Mouse (Mus musculus) activated CD4-positive, CD25-positive, alpha-beta regulatory T cell, adult 4 months (primary cell): ENCODE data around the gene Zfp385a. TPM values are rescaled to one million over a fixed set of nuclear protein-coding genes. Genes with fewer than 3 reads are reported as not detected.
"Not testable (repeated sequence)": the region's sequence is repeated elsewhere in the genome, so short reads cannot be mapped to it uniquely, and the experiment has no call there.

Source experiments
- ATAC-seq: one replicate; pipeline ENCODE4 v1.8.0; 2017
- polyA plus RNA-seq, 2 experiments: library from polyadenylated mRNA; unstranded; fragments of 100-300 nt; shearing (Covaris generic); gene quantifications; one replicate each; pipeline ENCODE4 v1.2.1; 2017

Gene Zfp385a
- polyA plus RNA-seq, 2 experiments from 2014 or later = not detected

GRCm38 (mm10) chr15:103284647-103285046, 55.2 kb downstream of the Zfp385a start:
- no peak for ATAC-seq

GRCm38 (mm10) chr15:103284066-103284465, 55.8 kb downstream of the Zfp385a start:
- ATAC-seq = no peak

- no peak for ATAC-seq
Measured at GRCm38 (mm10) chr15:103281465-103282205, 58.3 kb downstream of the Zfp385a start.

GRCm38 (mm10) chr15:103280817-103281464, 59.0 kb downstream of the Zfp385a start:
- ATAC-seq = no peak

- ATAC-seq = peak; percentile 36
Measured at GRCm38 (mm10) chr15:103279750-103280149, 60.1 kb downstream of the Zfp385a start.

GRCm38 (mm10) chr15:103277949-103278348, 61.9 kb downstream of the Zfp385a start:
- no peak for ATAC-seq

GRCm38 (mm10) chr15:103275943-103276342, 64.0 kb downstream of the Zfp385a start:
- not testable (repeated sequence) for ATAC-seq

- peak; percentile 98 for ATAC-seq
Measured at GRCm38 (mm10) chr15:103272419-103273279, 67.2 kb downstream of the Zfp385a start, which contains the start of gene Copz1. TSS of gene Copz1 (plus strand) at chr15:103272714.

- no peak for ATAC-seq
Measured at GRCm38 (mm10) chr15:103268903-103269302, 71.0 kb downstream of the Zfp385a start.

- no peak for ATAC-seq
Measured at GRCm38 (mm10) chr15:103264794-103265193, 75.1 kb downstream of the Zfp385a start.

Other genes starting within 250 kb of the Zfp385a start
- 1 to 10 TPM; 4.0 to 5.8 TPM for gene Smug1, start 173.0 kb downstream of the Zfp385a start, polyA plus RNA-seq
- 10 to 100 TPM; 30.9 to 34.2 TPM for gene Cbx5, start 100.3 kb downstream of the Zfp385a start, polyA plus RNA-seq
- 100 to 1,000 TPM; 335 to 345 TPM for gene Hnrnpa1, start 99.7 kb downstream of the Zfp385a start, polyA plus RNA-seq
- 1 to 10 TPM; 1.2 TPM for gene Nfe2, start 81.7 kb downstream of the Zfp385a start, polyA plus RNA-seq
- 100 to 1,000 TPM; 231 to 266 TPM for gene Copz1, start 67.4 kb downstream of the Zfp385a start, polyA plus RNA-seq
- gene Gpr84, start 29.5 kb downstream of the Zfp385a start, polyA plus RNA-seq = not detected
- 1 to 10 TPM; 1.3 to 2.2 TPM for gene Itga5, start 26.7 kb upstream of the Zfp385a start, polyA plus RNA-seq
- not detected for gene Gtsf1, start 90.4 kb upstream of the Zfp385a start, polyA plus RNA-seq
- gene Gtsf2, start 108.4 kb upstream of the Zfp385a start, polyA plus RNA-seq = not detected
- gene Nckap1l, start 113.7 kb upstream of the Zfp385a start, polyA plus RNA-seq = 10 to 100 TPM; 65.6 to 80.2 TPM
- 1 to 10 TPM; 2.5 to 4.2 TPM for gene Pde1b, start 162.9 kb upstream of the Zfp385a start, polyA plus RNA-seq
- gene Ppp1r1a, start 197.9 kb upstream of the Zfp385a start, polyA plus RNA-seq = under 1 TPM in 1 of 2 experiments, not detected in 1; 0.74 TPM
- gene Glycam1, start 225.0 kb upstream of the Zfp385a start, polyA plus RNA-seq = not detected